Comparison of ENCODE assay signal across 17 mouse cellular contexts in the genomic region with DNA sequence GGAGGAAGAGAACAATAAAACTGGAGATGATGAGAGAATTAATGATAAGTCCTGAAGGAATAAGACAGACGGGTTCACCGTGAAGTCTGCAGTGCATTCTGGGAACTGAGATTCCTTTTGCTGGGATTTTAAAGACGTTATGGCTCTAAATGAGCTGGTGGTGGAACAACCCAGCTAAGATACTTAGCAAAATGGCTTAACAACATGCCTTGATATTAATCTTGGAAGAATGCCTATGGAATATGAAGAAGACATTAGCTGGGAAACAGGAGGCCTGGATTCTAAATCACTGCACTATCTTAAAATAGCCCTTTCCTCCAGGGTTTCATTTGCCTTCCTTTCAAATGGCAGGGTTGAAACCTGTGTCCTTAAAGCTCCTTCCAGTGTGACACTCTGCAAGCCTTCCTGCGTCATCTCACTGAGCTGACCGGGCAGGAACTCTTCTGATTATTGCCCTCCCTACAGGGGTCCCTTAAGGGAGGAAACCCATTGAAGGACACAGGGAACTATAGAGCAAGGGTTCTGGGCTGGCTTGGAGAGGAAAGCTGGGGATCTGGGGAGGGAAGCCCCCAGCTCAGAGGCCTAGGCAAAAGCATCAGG.
DNase-seq lines count a peak whose midpoint lies in the region; ATAC-seq and TF ChIP-seq lines count a peak whose summit lies in the region.
"Had no signal": no experiment of that assay in that cellular context is flagged by ENCODE, and none has a peak within 500 bp of the region (broad histone marks: within the 10 kb centered on the region; RNA-seq: fewer than 3 reads in every experiment).

No protein-coding gene starts in this region.

- H3K4me1 ChIP-seq in limb, embryonic 13.5 days, result 0 out of 2 replicates have a peak, but pooled peaks cover 3% of the 10 kb centered on the region
- no peaks in the 10 kb centered on the region for H3K4me1 ChIP-seq in limb, embryonic 10.5 days
- H3K4me1 ChIP-seq: embryonic facial prominence, embryonic 12.5 days; forebrain, embryonic 15.5 days; hindbrain, embryonic 15.5 days had no signal

- H3K27me3 ChIP-seq in limb, embryonic 13.5 days, result no peaks in the 10 kb centered on the region
- no peaks in the 10 kb centered on the region for H3K27me3 ChIP-seq in limb, embryonic 10.5 days (ENCODE audit: low read depth, poor library complexity, severe bottlenecking)
- H3K27me3 ChIP-seq: embryonic facial prominence, embryonic 12.5 days; forebrain, embryonic 15.5 days; heart, embryonic 13.5 days; hindbrain, embryonic 15.5 days had no signal

- no peak overlapping the region for H3K4me3 ChIP-seq in gastrocnemius, adult 2 months
- H3K4me3 ChIP-seq in limb, embryonic 13.5 days, result no peak overlapping the region
- H3K4me3 ChIP-seq in limb, embryonic 10.5 days, result no peak overlapping the region
- H3K4me3 ChIP-seq: embryonic facial prominence, embryonic 12.5 days; forebrain, embryonic 15.5 days; heart, embryonic 13.5 days; hindbrain, embryonic 15.5 days had no signal

- no peaks in the 10 kb centered on the region for H3K36me3 ChIP-seq in limb, embryonic 13.5 days
- no peaks in the 10 kb centered on the region for H3K36me3 ChIP-seq in limb, embryonic 10.5 days
- H3K36me3 ChIP-seq: embryonic facial prominence, embryonic 12.5 days; forebrain, embryonic 15.5 days; heart, embryonic 13.5 days; hindbrain, embryonic 15.5 days had no signal

- H3K4me2 ChIP-seq in limb, embryonic 13.5 days (replicated peaks), result no peak overlapping the region
- H3K4me2 ChIP-seq: embryonic facial prominence, embryonic 12.5 days; forebrain, embryonic 15.5 days; heart, embryonic 13.5 days; hindbrain, embryonic 15.5 days had no signal

- TF ChIP-seq CTCF in gastrocnemius, adult 2 months (IDR thresholded peaks at IDR 0.05), result no peak

- peak; percentile 8; the same call in 1 of the 2 replicates for ATAC-seq in limb, embryonic 13.5 days (ENCODE audit: low FRiP score, low read depth)
- ATAC-seq: forebrain, embryonic 15.5 days; intestine, embryonic 16.5 days had no signal

- peak; percentile 31 for DNase-seq in gastrocnemius, adult 2 months
- DNase-seq in gastrocnemius, postnatal 4 days (ENCODE audit: low spot score in 2 of 2), result no peak
- DNase-seq in heart, adult 8-10 months (ENCODE audit: low spot score), result peak; percentile 63
- no peak for DNase-seq in heart, postnatal 36 days
- no peak for DNase-seq in limb, embryonic 10.5 days (ENCODE audit: low spot score)
- no peak for DNase-seq in thymus, postnatal 4 days
- DNase-seq: adrenal gland, postnatal 10 days; cerebellum, adult 11-12 months; cerebellum, adult 9-10 months; cerebellum, postnatal 25 days; heart, postnatal 10 days had no signal

- 61% methylated on average over 5 of the region's 5 CpGs for WGBS in limb, embryonic 13.5 days
- WGBS in limb, embryonic 10.5 days, result 70% methylated on average over 5 of the region's 5 CpGs

- no peaks in the 10 kb centered on the region for H3K9me3 ChIP-seq in limb, embryonic 13.5 days
- H3K9me3 ChIP-seq in limb, embryonic 10.5 days (replicated peaks), result no peaks in the 10 kb centered on the region
- H3K9me3 ChIP-seq: embryonic facial prominence, embryonic 12.5 days; forebrain, embryonic 15.5 days; heart, embryonic 13.5 days; hindbrain, embryonic 15.5 days had no signal

- no peak overlapping the region for H3K9ac ChIP-seq in limb, embryonic 13.5 days
- H3K9ac ChIP-seq: embryonic facial prominence, embryonic 12.5 days; forebrain, embryonic 15.5 days; heart, embryonic 13.5 days; hindbrain, embryonic 15.5 days had no signal

- intact Hi-C loops in gastrocnemius, adult 2 months (cut with DNase I), result no loop called here
- intact Hi-C loops in heart, postnatal 36 days (cut with DNase I), result loop anchor here (2.0 to 5.0 kb wide), 2 partner anchors 324 to 392 kb away; partner anchors contain the start of gene Trib2

- H3K27ac ChIP-seq in gastrocnemius, adult 2 months, result peak overlapping the region; percentile 86
- no peak overlapping the region for H3K27ac ChIP-seq in limb, embryonic 13.5 days
- no peak overlapping the region; the same call in 1 of the 2 replicates for H3K27ac ChIP-seq in limb, embryonic 10.5 days
- H3K27ac ChIP-seq: embryonic facial prominence, embryonic 12.5 days; forebrain, embryonic 15.5 days; heart, embryonic 13.5 days; hindbrain, embryonic 15.5 days had no signal

Comparison
In these comparisons a context has a peak if more than half of its experiments do, and no peak if none do; other contexts are left out.
1. DNase-seq: peak in gastrocnemius, adult 2 months (single experiment) and heart, adult 8-10 months (single experiment); none in gastrocnemius, postnatal 4 days (0 of 2), heart, postnatal 36 days (0 of 2), limb, embryonic 10.5 days (single experiment) and thymus, postnatal 4 days (single experiment).